Mouse (Mus musculus) hindlimb bud, embryonic 11.5 days (tissue): ENCODE results near the gene Dennd4b.
"Not testable (repeated sequence)": the region's sequence is repeated elsewhere in the genome, so short reads cannot be mapped to it uniquely, and the experiment has no call there.

Source experiments
- DNase-seq: peaks from one replicate; pipeline ENCODE4 v3.0.0-alpha.2; 2012; ENCODE audit warnings: low read depth, low spot score; ENCODE audit errors: extremely low spot score

The Dennd4b gene

GRCm38 (mm10) chr3:90265034-90265931 is at the start of gene Dennd4b:
Gene Dennd4b, plus strand, starts transcription at chr3:90265185.
- peak; percentile 47 for DNase-seq

DNA sequence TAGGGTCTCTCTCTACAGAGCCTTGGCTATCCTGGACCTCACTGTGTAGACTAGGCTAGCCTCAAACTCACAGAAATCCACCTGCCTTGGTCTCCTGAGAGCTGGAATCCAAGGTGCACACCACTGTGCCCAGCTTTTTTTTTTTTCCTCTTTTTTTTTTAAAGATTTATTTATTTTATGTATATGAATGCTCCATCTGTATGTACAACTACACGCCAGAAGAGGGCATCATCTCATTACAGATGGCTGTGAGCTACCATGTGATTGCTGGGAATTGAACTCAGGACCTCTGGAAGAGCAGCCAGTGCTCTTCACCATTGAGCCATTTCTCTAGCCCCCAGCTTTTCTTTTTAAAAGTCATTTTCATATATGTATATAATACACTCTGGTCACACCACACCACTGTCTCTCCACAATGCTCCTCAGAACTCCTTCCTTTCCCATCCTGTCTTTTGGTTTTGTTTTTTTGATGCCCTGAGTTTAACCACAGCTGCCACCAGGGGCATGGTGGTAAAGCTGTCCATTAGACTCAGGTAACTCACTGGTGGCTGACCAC is 49.1 kb upstream of the Dennd4b start:
- DNase-seq: no peak

DNA sequence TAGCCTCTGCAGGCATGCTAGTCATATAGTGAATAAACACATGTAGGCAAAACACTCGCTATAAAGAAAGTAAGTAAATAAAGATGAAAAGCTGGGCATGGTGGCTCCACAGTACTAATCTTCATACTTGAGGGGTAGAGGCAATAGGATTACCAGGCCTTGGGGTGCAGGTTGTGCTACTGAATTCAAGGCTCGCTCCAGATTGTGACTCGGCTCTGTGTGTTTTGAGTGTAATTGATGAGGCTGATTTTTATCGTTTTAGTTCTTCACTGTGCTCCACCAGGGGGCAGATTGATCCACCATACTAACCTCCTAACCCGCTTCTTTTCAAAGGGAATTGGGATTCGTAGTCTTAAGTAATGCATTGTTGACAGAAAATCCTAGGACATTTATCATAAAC is 44.9 kb upstream of the Dennd4b start:
- no peak for DNase-seq

- DNase-seq: no peak
Measured at GRCm38 (mm10) chr3:90220531-90220951, 44.4 kb upstream of the Dennd4b start.

DNA sequence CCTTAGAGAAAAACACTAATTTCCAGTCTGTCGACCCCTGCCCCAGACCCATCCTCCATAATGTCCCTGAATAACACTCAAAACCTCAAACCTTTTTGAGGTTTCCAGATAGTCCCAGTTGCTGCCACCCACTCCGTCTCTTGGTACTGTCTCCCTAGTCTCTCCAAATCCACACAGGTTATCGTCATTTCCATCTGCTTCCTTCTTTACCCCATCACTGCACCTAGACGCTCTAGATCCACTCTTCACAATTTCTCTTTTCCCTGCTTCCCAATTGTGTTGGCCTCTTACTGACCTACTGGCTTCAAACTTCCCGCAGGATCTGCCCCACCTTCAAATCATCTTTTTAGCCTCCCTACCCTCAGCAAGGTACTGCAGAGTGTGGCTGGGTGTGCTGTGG is 43.9 kb upstream of the Dennd4b start:
- DNase-seq: no peak

GRCm38 (mm10) chr3:90222455-90222854 is 42.5 kb upstream of the Dennd4b start:
- no peak for DNase-seq

DNA sequence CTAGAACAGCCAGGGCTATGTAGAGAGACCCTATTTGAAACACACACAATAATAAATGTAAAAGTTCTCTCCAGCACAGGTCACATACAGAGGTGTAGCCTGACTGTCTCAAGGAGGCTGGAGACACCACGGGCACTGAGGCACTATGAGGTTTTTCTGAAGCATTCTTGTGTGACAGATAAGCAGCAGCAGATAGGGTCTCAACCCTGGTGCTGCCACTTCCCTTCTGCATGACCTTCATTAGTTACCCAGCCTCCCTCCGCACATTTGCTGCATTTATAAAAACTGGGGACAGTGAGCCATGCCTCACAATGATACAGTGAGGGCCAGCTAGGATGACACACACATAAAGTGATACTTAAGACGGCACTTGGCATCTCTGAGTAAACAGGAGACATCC is 42.0 kb upstream of the Dennd4b start:
- DNase-seq: no peak

DNA sequence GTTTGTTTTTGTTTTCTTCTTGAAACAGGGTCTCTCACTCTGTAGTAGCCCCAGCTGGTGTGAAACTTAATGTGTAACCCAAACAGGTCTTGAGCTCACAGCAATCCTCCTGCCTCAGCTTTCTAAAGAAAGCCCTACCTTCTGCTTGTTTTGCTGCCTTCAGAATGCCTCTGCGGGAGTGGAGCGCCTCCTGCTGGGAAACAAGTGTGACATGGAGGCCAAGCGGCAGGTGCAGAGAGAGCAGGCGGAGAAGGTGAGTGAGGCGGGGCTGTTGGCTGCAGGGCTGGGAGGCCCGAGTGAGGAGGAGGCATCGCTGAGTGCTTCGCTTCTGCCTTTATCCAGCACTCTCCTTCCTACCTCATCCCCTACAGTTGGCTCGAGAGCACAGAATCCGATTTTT is 40.7 kb upstream of the Dennd4b start:
- DNase-seq: no peak

GRCm38 (mm10) chr3:90231075-90231474 is 33.9 kb upstream of the Dennd4b start:
- no peak for DNase-seq

DNA sequence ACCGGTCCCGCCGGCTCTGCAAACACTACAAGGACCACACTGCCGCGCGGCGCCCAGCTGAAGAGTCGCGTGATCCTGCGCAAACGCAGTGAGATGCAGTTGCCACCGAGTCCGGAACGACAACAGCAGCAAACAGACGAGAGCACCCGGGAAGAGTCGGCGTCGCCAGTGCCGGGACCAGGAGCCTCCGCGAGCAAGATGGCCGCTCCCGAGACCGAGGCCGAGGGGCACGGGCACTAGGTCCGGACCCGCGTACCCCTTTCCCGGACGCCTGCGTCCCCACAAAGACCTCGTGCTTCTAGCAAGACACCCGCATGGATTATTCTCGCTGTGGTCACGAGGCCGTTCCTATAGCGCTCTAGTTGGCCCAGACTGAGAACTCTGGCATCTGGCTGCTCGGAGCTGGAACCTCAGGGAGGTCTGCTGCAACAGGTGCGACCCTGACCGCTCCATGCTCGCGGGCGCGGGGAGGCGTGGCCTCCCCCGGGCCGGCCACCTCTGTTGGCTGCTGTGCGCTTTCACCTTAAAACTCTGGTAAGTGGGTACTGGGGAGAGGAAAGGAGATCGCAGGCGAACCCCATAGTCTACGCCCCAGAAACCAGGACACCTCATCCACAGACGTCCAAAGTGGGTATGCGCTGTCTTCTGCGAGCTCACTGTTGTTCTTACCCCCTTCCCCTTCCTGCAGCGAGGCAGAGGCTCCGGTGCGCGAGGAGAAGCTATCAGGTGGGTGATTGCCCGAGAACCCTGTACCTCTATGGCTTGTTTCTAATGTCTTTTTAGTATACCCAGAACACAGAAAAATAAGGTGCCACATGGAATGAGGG is 33.3 kb upstream of the Dennd4b start, which contains the start of gene Jtb:
Gene Jtb, plus strand, starts transcription at position 91 of the 827 bp plus-strand sequence.
- no peak for DNase-seq

DNA sequence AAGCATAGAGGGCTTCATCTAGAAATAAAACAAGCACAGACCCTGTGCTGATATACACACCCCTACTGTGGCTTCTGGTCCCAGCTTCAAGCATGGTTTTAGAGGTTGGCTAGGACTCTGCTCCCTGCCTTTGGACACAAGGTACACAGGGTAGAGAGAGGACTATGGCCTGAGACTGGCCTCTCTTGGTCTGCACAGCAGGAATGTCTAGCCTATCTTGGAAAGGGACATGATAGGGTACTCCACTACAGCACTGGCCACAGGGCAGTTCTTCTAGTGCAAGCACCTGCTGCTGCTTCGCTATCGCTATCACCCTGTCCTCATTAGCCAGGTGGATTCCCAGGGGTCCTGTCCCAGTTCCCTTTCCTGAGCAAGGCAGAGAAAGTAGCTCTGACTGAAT is 23.7 kb upstream of the Dennd4b start:
- no peak for DNase-seq

DNA sequence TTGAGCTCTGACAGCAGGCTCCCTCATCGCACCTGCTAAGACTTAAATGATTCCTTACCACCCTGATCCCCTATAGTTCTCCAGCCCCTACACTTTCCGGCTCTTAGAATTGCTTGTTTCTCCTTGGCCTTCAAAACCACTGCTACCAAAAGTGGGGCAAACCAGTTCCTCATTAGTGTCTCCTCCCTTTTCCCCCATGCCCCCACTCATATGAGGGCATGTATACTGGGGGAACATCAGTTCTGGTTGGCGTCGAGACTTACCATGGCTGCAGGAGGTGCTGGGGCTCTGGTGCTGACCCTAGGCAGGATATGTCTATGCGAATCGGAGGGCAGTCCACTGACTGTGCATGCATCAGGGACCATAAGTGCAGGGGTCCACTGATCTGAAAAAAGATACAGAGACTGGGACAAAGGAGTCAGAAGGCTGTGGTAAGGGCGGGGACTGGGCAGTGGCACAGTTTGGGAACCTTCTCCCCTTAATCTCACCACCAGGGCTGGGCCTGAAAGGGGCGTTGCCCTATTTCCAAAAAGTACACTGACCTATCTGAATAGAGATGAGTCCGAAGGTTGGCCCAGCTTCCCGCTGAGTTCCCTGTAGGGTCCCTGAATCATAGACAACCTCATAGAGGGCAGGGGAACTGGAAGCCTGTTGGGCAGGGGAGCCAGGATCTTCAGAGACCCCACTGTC is 23.2 kb upstream of the Dennd4b start:
- DNase-seq: no peak

- no peak for DNase-seq
Measured at GRCm38 (mm10) chr3:90242984-90243775, 21.8 kb upstream of the Dennd4b start, which contains the start of gene Creb3l4. Gene Creb3l4, minus strand, starts transcription at chr3:90243512.

GRCm38 (mm10) chr3:90245406-90245805 is 19.6 kb upstream of the Dennd4b start:
- no peak for DNase-seq

DNA sequence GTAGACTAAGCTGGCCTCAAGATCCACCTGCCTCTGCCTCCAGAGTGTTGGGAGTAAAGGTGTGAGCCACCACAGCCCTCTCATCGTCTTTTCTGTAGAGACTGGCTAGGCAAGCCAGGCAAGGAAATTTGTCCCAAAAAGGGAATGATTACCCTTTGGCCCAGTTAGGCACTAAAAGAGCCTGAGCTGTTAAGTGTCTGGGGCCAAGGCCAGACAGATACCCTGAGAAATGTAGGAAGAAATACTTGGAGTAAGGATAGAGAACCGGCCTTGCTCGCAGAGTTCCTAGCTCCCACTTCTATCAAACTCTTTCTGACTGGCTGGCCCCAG is 17.4 kb upstream of the Dennd4b start:
- DNase-seq: no peak

DNA sequence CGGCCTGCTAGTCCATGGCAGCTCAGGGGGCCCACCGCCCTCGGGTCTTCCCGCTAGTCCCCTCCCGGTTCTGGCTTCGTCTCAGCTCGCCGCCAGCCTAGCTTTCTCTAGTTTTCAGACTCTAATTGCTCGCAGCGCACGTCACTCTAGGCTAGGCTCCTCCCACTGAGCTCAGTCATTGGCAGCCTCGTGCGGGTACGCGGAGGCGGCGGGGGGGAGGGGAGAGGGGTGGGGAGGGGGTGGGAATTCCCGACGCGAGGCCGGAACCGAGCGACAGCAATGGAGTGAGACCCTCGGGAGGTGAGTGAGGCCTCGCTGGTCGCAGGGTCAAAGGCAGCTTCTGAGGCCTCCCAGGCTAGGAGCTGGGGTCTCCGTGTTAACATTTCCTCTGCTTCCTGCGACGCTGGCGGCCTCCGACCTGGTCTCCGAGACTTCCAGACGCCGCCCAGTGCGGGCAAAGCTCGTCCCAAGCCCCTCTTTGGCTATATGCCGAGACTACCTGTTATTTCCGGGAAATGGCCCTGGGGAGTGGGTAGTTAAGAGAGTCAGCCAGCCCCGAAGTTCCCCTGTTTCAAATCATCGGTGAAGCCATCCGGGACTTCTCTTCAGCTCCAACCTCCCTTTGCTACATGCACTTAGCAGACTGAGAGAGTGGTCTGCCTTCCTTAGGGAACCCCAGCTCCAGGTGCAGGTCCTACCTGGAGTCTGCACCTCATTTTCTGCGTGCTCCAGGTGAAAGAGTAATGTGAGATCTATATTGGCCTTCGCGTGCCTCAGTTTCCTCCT is 16.8 kb upstream of the Dennd4b start, which contains the start of gene Slc39a1:
Gene Slc39a1, plus strand, starts transcription at position 213 of the 786 bp plus-strand sequence.
- DNase-seq: peak; percentile 80

DNA sequence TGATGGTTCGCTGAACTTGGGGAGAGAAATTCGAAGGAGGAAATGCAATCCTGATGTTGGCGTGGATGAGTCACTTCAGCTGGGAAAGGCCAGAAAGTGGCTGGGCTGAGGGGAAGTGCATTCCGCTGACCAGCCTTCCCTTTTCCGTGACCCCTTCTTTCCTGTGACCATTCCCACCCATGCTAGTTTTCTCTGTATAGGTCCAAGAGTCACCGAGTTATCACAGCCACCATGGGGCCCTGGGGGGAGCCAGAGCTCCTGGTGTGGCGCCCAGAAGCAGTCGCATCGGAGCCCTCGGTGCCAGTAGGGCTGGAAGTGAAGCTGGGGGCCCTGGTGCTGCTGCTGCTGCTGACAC is 16.3 kb upstream of the Dennd4b start:
- no peak for DNase-seq

GRCm38 (mm10) chr3:90250791-90251190 is 14.2 kb upstream of the Dennd4b start:
- DNase-seq: no peak

DNA sequence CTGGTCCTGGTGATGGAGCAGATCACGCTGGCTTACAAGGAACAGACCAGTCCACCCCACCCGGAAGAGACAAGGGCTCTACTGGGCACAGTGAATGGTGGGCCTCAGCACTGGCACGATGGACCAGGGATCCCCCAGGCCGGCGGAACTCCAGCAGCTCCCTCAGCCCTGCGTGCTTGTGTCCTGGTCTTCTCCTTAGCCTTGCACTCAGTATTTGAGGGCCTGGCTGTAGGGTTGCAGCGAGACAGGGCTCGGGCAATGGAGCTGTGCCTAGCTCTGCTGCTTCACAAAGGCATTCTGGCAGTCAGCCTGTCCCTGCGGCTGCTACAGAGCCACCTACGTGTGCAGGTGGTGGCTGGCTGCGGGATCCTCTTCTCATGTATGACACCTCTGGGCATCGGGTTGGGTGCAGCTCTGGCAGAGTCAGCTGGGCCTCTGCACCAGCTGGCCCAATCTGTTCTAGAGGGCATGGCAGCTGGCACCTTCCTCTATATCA is 13.2 kb upstream of the Dennd4b start:
- DNase-seq: not testable (repeated sequence)
